Mouse (Mus musculus) stomach, postnatal 0 days (tissue): ENCODE measurements around the gene Inca1.

Experiments used
- CTCF ChIP-seq: IDR thresholded peaks from 2 replicates; pipeline ENCODE4 v1.5.1; 2016; ENCODE audit warnings: antibody characterized with exemption, low read depth, mild to moderate bottlenecking, moderate library complexity
- EP300 ChIP-seq: optimal IDR thresholded peaks from 2 replicates; pipeline ENCODE3; 2016; ENCODE audit warnings: antibody characterized with exemption

GRCm38 (mm10) chr11:70658942-70659341 is 41.0 kb downstream of the Inca1 start:
- no peak for TF ChIP-seq CTCF
- no peak for TF ChIP-seq EP300
